Mouse (Mus musculus): ENCODE data around the gene Vmn2r78.

DNA sequence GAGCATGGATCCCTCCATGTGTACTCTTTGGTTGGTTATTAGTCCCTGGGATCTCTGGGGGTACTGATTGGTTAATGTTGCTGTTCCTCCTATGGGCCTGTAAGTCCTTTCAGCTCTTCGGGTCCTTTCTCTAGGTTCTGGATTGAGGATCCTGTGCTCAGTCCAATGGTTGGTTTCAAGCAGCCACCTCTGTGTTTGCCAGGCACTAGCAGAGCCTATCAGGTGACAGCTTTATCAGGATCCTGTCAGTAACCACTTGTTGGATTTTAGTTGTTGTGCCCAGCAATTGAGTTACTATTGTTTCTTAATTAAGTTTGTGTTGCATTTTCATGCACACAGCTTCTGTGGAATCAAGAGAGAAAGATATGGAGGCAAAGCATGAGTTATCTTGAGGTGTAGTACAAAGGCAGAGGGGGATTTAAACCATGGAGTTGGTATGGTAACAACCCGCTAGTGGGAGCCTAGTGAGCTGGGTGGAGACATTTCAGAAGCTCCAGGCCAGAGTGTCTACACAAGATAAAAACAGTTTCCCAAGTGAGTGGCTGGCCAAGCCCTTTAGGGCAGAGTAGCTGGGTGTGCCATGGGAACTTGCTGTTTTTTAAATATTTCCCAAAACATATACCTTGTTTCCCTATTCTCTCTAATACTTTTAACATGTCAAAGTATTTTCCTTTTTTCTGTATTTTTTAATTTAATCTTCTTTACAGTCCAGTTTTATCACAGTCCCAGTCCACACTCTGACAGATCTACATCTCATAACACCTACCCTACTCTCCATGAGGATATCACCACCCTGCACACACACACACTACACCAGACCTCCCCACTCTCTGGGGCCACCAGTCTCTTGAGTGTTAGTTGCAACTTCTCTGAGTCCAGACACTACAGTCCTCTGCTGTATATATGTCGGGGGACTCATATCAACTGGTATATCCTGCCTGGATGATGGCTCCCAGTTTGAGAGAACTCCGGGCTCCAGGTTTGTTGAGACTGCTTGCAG lies 25.1 kb upstream of the Vmn2r78 start:
- no peak for TF ChIP-seq CTCF (IDR thresholded peaks at IDR 0.05; ENCODE audit: insufficient read depth, low read depth, low read length)
- TF ChIP-seq POLR2A (IDR thresholded peaks at IDR 0.05; ENCODE audit: insufficient read depth, low read depth, low read length) = no peak

Data from olfactory bulb, adult 2 months (tissue).